Mouse (Mus musculus) kidney, adult 18-20 months (tissue): Measurements from ENCODE around the gene Slc27a5.

Experiments used
- DNase-seq: peaks from one replicate; pipeline ENCODE4 v3.0.0; 2021

Gene Slc27a5

GRCm38 (mm10) chr7:13023928-13024731, 26.1 kb upstream of the Slc27a5 start:
- peak; percentile 98 for DNase-seq

- DNase-seq = peak; percentile 70
These were observed 25.0 kb upstream of the Slc27a5 start for GRCm38 (mm10) chr7:13022773-13023535.

- no peak for DNase-seq
These were observed 17.2 kb upstream of the Slc27a5 start for GRCm38 (mm10) chr7:13015217-13015616.

GRCm38 (mm10) chr7:13014275-13014839, 16.4 kb upstream of the Slc27a5 start:
- no peak for DNase-seq

- DNase-seq = no peak
These were observed 15.7 kb upstream of the Slc27a5 start for GRCm38 (mm10) chr7:13013671-13014070.

- no peak for DNase-seq
These were observed 12.3 kb upstream of the Slc27a5 start, which contains the start of gene Zbtb45 for GRCm38 (mm10) chr7:13010005-13010908. Zbtb45 (minus strand) TSS chr7:13010034.

GRCm38 (mm10) chr7:13009143-13010004, 11.4 kb upstream of the Slc27a5 start:
- peak; percentile 96 for DNase-seq

GRCm38 (mm10) chr7:13007341-13008092, 9.5 kb upstream of the Slc27a5 start:
- no peak for DNase-seq

- DNase-seq = no peak
These were observed 8.5 kb upstream of the Slc27a5 start for GRCm38 (mm10) chr7:13006531-13006930.

GRCm38 (mm10) chr7:13006011-13006410, 8.0 kb upstream of the Slc27a5 start:
- DNase-seq = no peak

GRCm38 (mm10) chr7:13003380-13003779, 5.4 kb upstream of the Slc27a5 start:
- DNase-seq = no peak

- DNase-seq = no peak
These were observed 3.6 kb upstream of the Slc27a5 start for GRCm38 (mm10) chr7:13001584-13001983.

- DNase-seq = no peak
These were observed 859 bp upstream of the Slc27a5 start, which contains the start of gene Trim28 for GRCm38 (mm10) chr7:12998851-12999250. Trim28 (plus strand) TSS chr7:12999114.

- no peak for DNase-seq
These were observed 762 bp downstream of the Slc27a5 start for GRCm38 (mm10) chr7:12997230-12997629.

- no peak for DNase-seq
These were observed 2.1 kb downstream of the Slc27a5 start for GRCm38 (mm10) chr7:12995862-12996261.

GRCm38 (mm10) chr7:12993148-12993547, 4.8 kb downstream of the Slc27a5 start:
- no peak for DNase-seq

- DNase-seq = no peak
These were observed 5.8 kb downstream of the Slc27a5 start for GRCm38 (mm10) chr7:12992222-12992621.

- no peak for DNase-seq
These were observed 10.4 kb downstream of the Slc27a5 start for GRCm38 (mm10) chr7:12987409-12988189.

GRCm38 (mm10) chr7:12986906-12987305, 11.1 kb downstream of the Slc27a5 start:
- DNase-seq = no peak

- DNase-seq = no peak
These were observed 12.3 kb downstream of the Slc27a5 start for GRCm38 (mm10) chr7:12985724-12986123.
